ENCODE assay signal across 25 mouse cellular contexts in the genomic region with DNA sequence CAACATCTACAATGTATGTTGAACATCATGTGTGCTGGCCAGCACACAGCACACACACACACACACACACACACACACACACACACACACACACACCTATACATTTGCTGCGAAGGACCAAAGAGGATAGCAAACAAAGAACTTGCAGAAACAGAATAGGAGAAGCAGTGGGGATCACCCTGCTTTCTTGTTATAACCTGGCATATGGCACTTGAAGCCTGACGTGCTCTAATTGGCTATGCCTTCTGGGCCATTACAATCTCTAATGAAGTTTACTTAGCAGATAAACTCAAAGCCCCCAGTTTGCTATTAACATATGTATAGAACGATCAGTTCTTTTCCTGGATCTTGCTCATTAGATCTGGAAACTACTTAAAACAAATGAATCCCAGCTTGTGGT.
DNase-seq lines count a peak whose midpoint lies in the region; ATAC-seq lines count a peak whose summit lies in the region.
"Had no signal": no experiment of that assay in that cellular context is flagged by ENCODE, and none has a peak within 500 bp of the region (broad histone marks: within the 10 kb centered on the region; RNA-seq: fewer than 3 reads in every experiment).

No protein-coding gene starts in this region.

- no peaks in the 10 kb centered on the region for H3K9me3 ChIP-seq in hindbrain, embryonic 14.5 days (ENCODE audit: control insufficient read depth, low read length)
- H3K9me3 ChIP-seq in hindbrain, embryonic 16.5 days (ENCODE audit: control insufficient read depth, low read length), result no peaks in the 10 kb centered on the region
- H3K9me3 ChIP-seq in neural tube, embryonic 13.5 days, result no peaks in the 10 kb centered on the region
- no peaks in the 10 kb centered on the region for H3K9me3 ChIP-seq in forebrain, embryonic 15.5 days
- no peaks in the 10 kb centered on the region for H3K9me3 ChIP-seq in neural tube, embryonic 15.5 days (replicated peaks)
- H3K9me3 ChIP-seq: hindbrain, embryonic 12.5 days; neural tube, embryonic 12.5 days had no signal

- H3K4me2 ChIP-seq in hindbrain, embryonic 14.5 days (replicated peaks), result no peak overlapping the region
- H3K4me2 ChIP-seq in hindbrain, embryonic 16.5 days (ENCODE audit: low read length), result no peak overlapping the region
- no peak overlapping the region for H3K4me2 ChIP-seq in neural tube, embryonic 13.5 days
- no peak overlapping the region for H3K4me2 ChIP-seq in forebrain, embryonic 15.5 days (replicated peaks)
- no peak overlapping the region for H3K4me2 ChIP-seq in neural tube, embryonic 15.5 days
- H3K4me2 ChIP-seq: hindbrain, embryonic 12.5 days; liver, embryonic 12.5 days; neural tube, embryonic 12.5 days had no signal

- WGBS in hindbrain, embryonic 14.5 days, result 58% methylated on average over 3 of the region's 3 CpGs
- 56% methylated on average over 3 of the region's 3 CpGs for WGBS in hindbrain, embryonic 16.5 days
- WGBS in neural tube, embryonic 13.5 days, result 59% methylated on average over 3 of the region's 3 CpGs
- WGBS in forebrain, embryonic 15.5 days, result 15% methylated on average over 3 of the region's 3 CpGs
- WGBS in neural tube, embryonic 15.5 days, result 59% methylated on average over 3 of the region's 3 CpGs

- no peak overlapping the region for H3K4me3 ChIP-seq in hindbrain, embryonic 14.5 days (replicated peaks; ENCODE audit: low read length)
- H3K4me3 ChIP-seq in hindbrain, embryonic 16.5 days (ENCODE audit: low read length), result no peak overlapping the region
- no peak overlapping the region for H3K4me3 ChIP-seq in neural tube, embryonic 13.5 days
- H3K4me3 ChIP-seq in forebrain, embryonic 15.5 days, result no peak overlapping the region
- no peak overlapping the region for H3K4me3 ChIP-seq in neural tube, embryonic 15.5 days (replicated peaks)
- H3K4me3 ChIP-seq: gastrocnemius, adult 2 months; hindbrain, embryonic 12.5 days; liver, embryonic 12.5 days; megakaryocyte, embryonic 14.5 days; neural tube, embryonic 12.5 days had no signal

- H3K27ac ChIP-seq in hindbrain, embryonic 14.5 days, result no peak overlapping the region
- no peak overlapping the region for H3K27ac ChIP-seq in hindbrain, embryonic 16.5 days (ENCODE audit: low read depth, low read length)
- no peak overlapping the region for H3K27ac ChIP-seq in neural tube, embryonic 13.5 days (replicated peaks)
- H3K27ac ChIP-seq in forebrain, embryonic 15.5 days (replicated peaks), result 0 out of 2 replicates have a peak overlapping the region, but pooled peaks have one; percentile 34
- no peak overlapping the region for H3K27ac ChIP-seq in neural tube, embryonic 15.5 days (replicated peaks)
- H3K27ac ChIP-seq: gastrocnemius, adult 2 months; hindbrain, embryonic 12.5 days; liver, embryonic 12.5 days; neural tube, embryonic 12.5 days had no signal

- ATAC-seq in hindbrain, embryonic 14.5 days (ENCODE audit: low FRiP score), result peak; percentile 48; the same call in 1 of the 2 replicates
- no peak for ATAC-seq in hindbrain, embryonic 16.5 days
- peak; percentile 43; the same call in 1 of the 2 replicates for ATAC-seq in neural tube, embryonic 13.5 days (ENCODE audit: low read depth)
- peak; percentile 91 for ATAC-seq in forebrain, embryonic 15.5 days (replicated peaks)
- peak; percentile 57; the same call in 1 of the 2 replicates for ATAC-seq in neural tube, embryonic 15.5 days (ENCODE audit: low FRiP score)
- ATAC-seq: CD4-positive, CD25-positive, alpha-beta regulatory T cell, adult 4 months; liver, embryonic 12.5 days; liver, postnatal 0 days had no signal

- H3K4me1 ChIP-seq in hindbrain, embryonic 14.5 days (replicated peaks; ENCODE audit: control insufficient read depth, insufficient read depth, low read length), result no peaks in the 10 kb centered on the region
- H3K4me1 ChIP-seq in hindbrain, embryonic 16.5 days (ENCODE audit: control insufficient read depth, insufficient read depth, low read depth, low read length), result no peaks in the 10 kb centered on the region
- no peaks in the 10 kb centered on the region for H3K4me1 ChIP-seq in neural tube, embryonic 13.5 days (replicated peaks)
- H3K4me1 ChIP-seq in forebrain, embryonic 15.5 days, result no peaks in the 10 kb centered on the region
- H3K4me1 ChIP-seq in neural tube, embryonic 15.5 days, result 0 out of 2 replicates have a peak, but pooled peaks cover 4% of the 10 kb centered on the region
- H3K4me1 ChIP-seq: hindbrain, embryonic 12.5 days; liver, embryonic 12.5 days; megakaryocyte, embryonic 14.5 days; neural tube, embryonic 12.5 days had no signal

- H3K9ac ChIP-seq in hindbrain, embryonic 14.5 days, result no peak overlapping the region
- H3K9ac ChIP-seq in hindbrain, embryonic 16.5 days (ENCODE audit: low read depth, low read length), result no peak overlapping the region
- H3K9ac ChIP-seq in neural tube, embryonic 13.5 days, result no peak overlapping the region
- H3K9ac ChIP-seq in forebrain, embryonic 15.5 days (replicated peaks), result no peak overlapping the region
- no peak overlapping the region for H3K9ac ChIP-seq in neural tube, embryonic 15.5 days (replicated peaks)
- H3K9ac ChIP-seq: hindbrain, embryonic 12.5 days; liver, embryonic 12.5 days; liver, postnatal 0 days; neural tube, embryonic 12.5 days had no signal

- no peaks in the 10 kb centered on the region for H3K36me3 ChIP-seq in hindbrain, embryonic 14.5 days (replicated peaks; ENCODE audit: control insufficient read depth, insufficient read depth)
- no peaks in the 10 kb centered on the region for H3K36me3 ChIP-seq in hindbrain, embryonic 16.5 days (ENCODE audit: control insufficient read depth, insufficient read depth, low read length)
- no peaks in the 10 kb centered on the region for H3K36me3 ChIP-seq in neural tube, embryonic 13.5 days
- no peaks in the 10 kb centered on the region for H3K36me3 ChIP-seq in forebrain, embryonic 15.5 days
- no peaks in the 10 kb centered on the region for H3K36me3 ChIP-seq in neural tube, embryonic 15.5 days
- H3K36me3 ChIP-seq: hindbrain, embryonic 12.5 days; liver, embryonic 12.5 days; neural tube, embryonic 12.5 days had no signal

- H3K27me3 ChIP-seq in hindbrain, embryonic 14.5 days (ENCODE audit: control insufficient read depth, insufficient read depth, low read length), result no peaks in the 10 kb centered on the region
- no peaks in the 10 kb centered on the region for H3K27me3 ChIP-seq in hindbrain, embryonic 16.5 days (replicated peaks; ENCODE audit: control insufficient read depth, insufficient read depth, low read length)
- no peaks in the 10 kb centered on the region for H3K27me3 ChIP-seq in neural tube, embryonic 13.5 days
- H3K27me3 ChIP-seq in forebrain, embryonic 15.5 days, result no peaks in the 10 kb centered on the region
- H3K27me3 ChIP-seq in neural tube, embryonic 15.5 days (replicated peaks), result no peaks in the 10 kb centered on the region
- H3K27me3 ChIP-seq: hindbrain, embryonic 12.5 days; liver, embryonic 12.5 days; megakaryocyte, embryonic 14.5 days; neural tube, embryonic 12.5 days had no signal

- no peak for DNase-seq in hindbrain, embryonic 14.5 days (ENCODE audit: low spot score)
- no peak for DNase-seq in neural tube, embryonic 10.5 days (ENCODE audit: extremely low spot score, low spot score)
- DNase-seq in lung, postnatal 4 days, result no peak
- no peak for DNase-seq in adrenal gland, adult (ENCODE audit: inconsistent age in 2 of 2, low spot score in 1 of 2)
- DNase-seq: adrenal gland, postnatal 25 days; cerebellum, adult 2 months; cerebellum, postnatal 25 days; gastrocnemius, adult 2 months; gastrocnemius, postnatal 36 days; heart, postnatal 14 days; kidney, adult 18-20 months; kidney, postnatal 36 days; liver, postnatal 0 days; lung, postnatal 36 days; retina, postnatal 1 day; right cerebral cortex, postnatal 14 days had no signal
